8 mouse cellular contexts compared by ENCODE assay signal in genomic region chr2:162999744-163000143, GRCm38 (mm10). TPM values are rescaled to one million over a fixed set of nuclear protein-coding genes. Genes with fewer than 3 reads are reported as not detected.
A peak's percentile ranks its signal among the peaks of the same experiment; 100 is the strongest.
DNase-seq lines count a peak whose midpoint lies in the region; ATAC-seq and TF ChIP-seq lines count a peak whose summit lies in the region.

No protein-coding gene starts in this region.

- no peak overlapping the region for H3K9ac ChIP-seq in forebrain, embryonic 14.5 days (ENCODE audit: low read length)
- no peak overlapping the region for H3K9ac ChIP-seq in forebrain, embryonic 12.5 days
- no peak overlapping the region for H3K9ac ChIP-seq in liver, adult 2 months (ENCODE audit: low read depth, low read length)
- H3K9ac ChIP-seq in liver, embryonic 12.5 days, result no peak overlapping the region
- H3K9ac ChIP-seq in neural tube, embryonic 11.5 days (ENCODE audit: low read length), result no peak overlapping the region

- H3K79me2 ChIP-seq in liver, adult 2 months (ENCODE audit: control insufficient read depth, insufficient read depth, low read length), result no peaks in the 10 kb centered on the region

- H3K4me2 ChIP-seq in forebrain, embryonic 14.5 days (ENCODE audit: low read length), result no peak overlapping the region
- H3K4me2 ChIP-seq in forebrain, embryonic 12.5 days, result no peak overlapping the region
- H3K4me2 ChIP-seq in liver, embryonic 12.5 days, result no peak overlapping the region
- H3K4me2 ChIP-seq in neural tube, embryonic 11.5 days (ENCODE audit: low read depth), result no peak overlapping the region

- ATAC-seq in forebrain, embryonic 14.5 days, result no peak
- no peak for ATAC-seq in forebrain, embryonic 12.5 days (ENCODE audit: low FRiP score)
- no peak for ATAC-seq in liver, embryonic 12.5 days
- ATAC-seq in neural tube, embryonic 11.5 days (ENCODE audit: insufficient read depth, low FRiP score, low TSS enrichment), result no peak

- no peak overlapping the region for H3K4me3 ChIP-seq in forebrain, embryonic 14.5 days (ENCODE audit: low read depth, low read length)
- H3K4me3 ChIP-seq in forebrain, embryonic 12.5 days (replicated peaks), result no peak overlapping the region
- H3K4me3 ChIP-seq in liver, adult 2 months (ENCODE audit: insufficient read depth, low read depth, low read length), result no peak overlapping the region
- no peak overlapping the region for H3K4me3 ChIP-seq in liver, embryonic 12.5 days
- no peak overlapping the region for H3K4me3 ChIP-seq in neural tube, embryonic 11.5 days (ENCODE audit: low read depth, low read length)

- peak; percentile 47 for DNase-seq in forebrain, embryonic 14.5 days (ENCODE audit: low spot score)
- peak; percentile 55 for DNase-seq in liver, adult 2 months (ENCODE audit: extremely low read depth, low read depth, low spot score)
- DNase-seq in ZHBTc4 (ENCODE audit: low read depth, low spot score), result peak; percentile 89
- DNase-seq in hindlimb bud, embryonic 11.5 days (ENCODE audit: extremely low spot score, low read depth, low spot score), result peak; percentile 33
- DNase-seq in neural tube, embryonic 11.5 days (ENCODE audit: low spot score), result peak; percentile 44
- DNase-seq in right cerebral cortex, postnatal 10 days (ENCODE audit: low spot score in 2 of 2), result no peak

- peak; percentile 55; the same call in 1 of the 2 replicates for TF ChIP-seq CTCF in liver, adult 2 months (IDR thresholded peaks at IDR 0.05; ENCODE audit: low read depth, low read length)

- H3K27ac ChIP-seq in forebrain, embryonic 14.5 days (ENCODE audit: low read depth, low read length), result no peak overlapping the region
- H3K27ac ChIP-seq in forebrain, embryonic 12.5 days, result no peak overlapping the region
- H3K27ac ChIP-seq in liver, adult 2 months (replicated peaks; ENCODE audit: insufficient read depth, low read depth, low read length), result no peak overlapping the region
- no peak overlapping the region for H3K27ac ChIP-seq in liver, embryonic 12.5 days
- H3K27ac ChIP-seq in neural tube, embryonic 11.5 days (ENCODE audit: low read depth, low read length), result no peak overlapping the region

- no peaks in the 10 kb centered on the region for H3K9me3 ChIP-seq in forebrain, embryonic 14.5 days (replicated peaks; ENCODE audit: control insufficient read depth, low read length)
- no peaks in the 10 kb centered on the region for H3K9me3 ChIP-seq in forebrain, embryonic 12.5 days
- H3K9me3 ChIP-seq in liver, embryonic 12.5 days (replicated peaks), result no peaks in the 10 kb centered on the region
- H3K9me3 ChIP-seq in neural tube, embryonic 11.5 days (ENCODE audit: control insufficient read depth, low read length), result no peaks in the 10 kb centered on the region

- TF ChIP-seq POLR2A in liver, adult 2 months (IDR thresholded peaks at IDR 0.05; ENCODE audit: extremely low read depth, insufficient read depth, low read length), result no peak

- no peaks in the 10 kb centered on the region for H3K27me3 ChIP-seq in forebrain, embryonic 14.5 days (replicated peaks; ENCODE audit: control insufficient read depth, insufficient read depth, low read length)
- H3K27me3 ChIP-seq in forebrain, embryonic 12.5 days, result 0 out of 2 replicates have a peak, but pooled peaks cover 11% of the 10 kb centered on the region
- H3K27me3 ChIP-seq in liver, adult 2 months (ENCODE audit: control insufficient read depth, insufficient read depth, low read length), result no peaks in the 10 kb centered on the region
- no peaks in the 10 kb centered on the region for H3K27me3 ChIP-seq in liver, embryonic 12.5 days (replicated peaks)
- no peaks in the 10 kb centered on the region for H3K27me3 ChIP-seq in neural tube, embryonic 11.5 days (ENCODE audit: control insufficient read depth, insufficient read depth, low read length)

- no peaks in the 10 kb centered on the region for H3K4me1 ChIP-seq in forebrain, embryonic 14.5 days (ENCODE audit: control insufficient read depth, insufficient read depth, low read length)
- H3K4me1 ChIP-seq in forebrain, embryonic 12.5 days, result peaks cover 4% of the 10 kb centered on the region; the same call in 1 of the 2 replicates
- H3K4me1 ChIP-seq in liver, adult 2 months (ENCODE audit: control insufficient read depth, insufficient read depth, low read length), result no peaks in the 10 kb centered on the region
- peaks cover 15% of the 10 kb centered on the region for H3K4me1 ChIP-seq in liver, embryonic 12.5 days
- H3K4me1 ChIP-seq in neural tube, embryonic 11.5 days (ENCODE audit: control insufficient read depth, insufficient read depth, low read length), result no peaks in the 10 kb centered on the region

- H3K36me3 ChIP-seq in forebrain, embryonic 14.5 days (ENCODE audit: control insufficient read depth, insufficient read depth, low read length), result no peaks in the 10 kb centered on the region
- no peaks in the 10 kb centered on the region for H3K36me3 ChIP-seq in forebrain, embryonic 12.5 days (replicated peaks)
- peaks cover 34% of the 10 kb centered on the region for H3K36me3 ChIP-seq in liver, adult 2 months (ENCODE audit: control insufficient read depth, insufficient read depth, low read length)
- 0 out of 2 replicates have a peak, but pooled peaks cover 2% of the 10 kb centered on the region for H3K36me3 ChIP-seq in liver, embryonic 12.5 days
- H3K36me3 ChIP-seq in neural tube, embryonic 11.5 days (ENCODE audit: control insufficient read depth, insufficient read depth, low read length), result no peaks in the 10 kb centered on the region

- WGBS in forebrain, embryonic 14.5 days, result 32% methylated on average over 3 of the region's 3 CpGs
- 29% methylated on average over 3 of the region's 3 CpGs for whole genome bisulfite sequencing in forebrain, embryonic 12.5 days
- 31% methylated on average over 3 of the region's 3 CpGs for WGBS in liver, adult 2 months
- 24% methylated on average over 3 of the region's 3 CpGs for WGBS in liver, embryonic 12.5 days (ENCODE audit: insufficient replicate concordance)
- 27% methylated on average over 3 of the region's 3 CpGs for whole genome bisulfite sequencing in neural tube, embryonic 11.5 days

RNA-seq across cellular contexts. Expression of gene Sgk2, which starts 12.6 kb away (rescaled TPM):
- not detected in 2 replicates for polyA plus RNA-seq in forebrain, embryonic 14.5 days (2014; fragmentation: Nextera tagmentation; extraction: Ambion mirVana)
- not detected in 2 replicates for polyA plus RNA-seq in forebrain, embryonic 12.5 days (2016; fragmentation: Nextera tagmentation; extraction: Ambion mirVana)
- 39.4 and 65.0 TPM in 2 replicates for total RNA-seq in liver, adult 2 months (2014; rRNA removed)
- polyA plus RNA-seq in liver, adult 2 months (2012; rRNA removed), result 27.8 and 39.0 TPM in 2 replicates
- polyA plus RNA-seq in liver, embryonic 12.5 days (2016; fragmentation: Nextera tagmentation; extraction: Ambion mirVana), result 2.7 and 3.0 TPM in 2 replicates
- not detected in 2 replicates for polyA plus RNA-seq in neural tube, embryonic 11.5 days (2014; fragmentation: Nextera tagmentation; extraction: Ambion mirVana)

RNA-seq across cellular contexts. Expression of gene Ift52, which starts 17.4 kb away (rescaled TPM):
- 39.9 and 42.6 TPM in 2 replicates for polyA plus RNA-seq in forebrain, embryonic 14.5 days (2014; fragmentation: Nextera tagmentation; extraction: Ambion mirVana)
- polyA plus RNA-seq in forebrain, embryonic 12.5 days (2016; fragmentation: Nextera tagmentation; extraction: Ambion mirVana), result 48.4 and 52.2 TPM in 2 replicates
- 12.1 and 18.3 TPM in 2 replicates for total RNA-seq in liver, adult 2 months (2014; rRNA removed)
- polyA plus RNA-seq in liver, adult 2 months (2012; rRNA removed), result 18.0 and 18.8 TPM in 2 replicates
- polyA plus RNA-seq in liver, embryonic 12.5 days (2016; fragmentation: Nextera tagmentation; extraction: Ambion mirVana), result 24.4 and 25.9 TPM in 2 replicates
- 52.8 and 55.3 TPM in 2 replicates for polyA plus RNA-seq in neural tube, embryonic 11.5 days (2014; fragmentation: Nextera tagmentation; extraction: Ambion mirVana)

RNA-seq across cellular contexts. Expression of gene Mybl2, which starts 54.7 kb away (rescaled TPM):
- polyA plus RNA-seq in forebrain, embryonic 14.5 days (2014; fragmentation: Nextera tagmentation; extraction: Ambion mirVana), result 8.4 and 10.5 TPM in 2 replicates
- 41.5 and 44.1 TPM in 2 replicates for polyA plus RNA-seq in forebrain, embryonic 12.5 days (2016; fragmentation: Nextera tagmentation; extraction: Ambion mirVana)
- 0.09 and 0.54 TPM in 2 replicates for total RNA-seq in liver, adult 2 months (2014; rRNA removed)
- polyA plus RNA-seq in liver, adult 2 months (2012; rRNA removed), result 0.29 and 0.31 TPM in 2 replicates
- 71.7 and 72.8 TPM in 2 replicates for polyA plus RNA-seq in liver, embryonic 12.5 days (2016; fragmentation: Nextera tagmentation; extraction: Ambion mirVana)
- polyA plus RNA-seq in neural tube, embryonic 11.5 days (2014; fragmentation: Nextera tagmentation; extraction: Ambion mirVana), result 26.6 and 27.0 TPM in 2 replicates

RNA-seq across cellular contexts. Expression of gene L3mbtl1, which starts 56.5 kb away (rescaled TPM):
- polyA plus RNA-seq in forebrain, embryonic 14.5 days (2014; fragmentation: Nextera tagmentation; extraction: Ambion mirVana), result 0.11 and 0.70 TPM in 2 replicates
- polyA plus RNA-seq in forebrain, embryonic 12.5 days (2016; fragmentation: Nextera tagmentation; extraction: Ambion mirVana), result 0.11 and 0.82 TPM in 2 replicates
- 0.28 TPM in 1 of 2 replicates, not detected in the other for total RNA-seq in liver, adult 2 months (2014; rRNA removed)
- polyA plus RNA-seq in liver, adult 2 months (2012; rRNA removed), result 0.11 TPM in 1 of 2 replicates, not detected in the other
- 0.06 and 0.08 TPM in 2 replicates for polyA plus RNA-seq in liver, embryonic 12.5 days (2016; fragmentation: Nextera tagmentation; extraction: Ambion mirVana)
- polyA plus RNA-seq in neural tube, embryonic 11.5 days (2014; fragmentation: Nextera tagmentation; extraction: Ambion mirVana), result 0.05 TPM in 1 of 2 replicates, not detected in the other

Comparison
In these comparisons a context has a peak if more than half of its experiments do, and no peak if none do; other contexts are left out.
1. DNase-seq: peak in forebrain, embryonic 14.5 days (single experiment), liver, adult 2 months (single experiment), ZHBTc4 (single experiment), hindlimb bud, embryonic 11.5 days (single experiment) and neural tube, embryonic 11.5 days (single experiment); none in right cerebral cortex, postnatal 10 days (0 of 2).